Mouse (Mus musculus): ENCODE data around the gene A430089I19Rik. TPM values are rescaled to one million over a fixed set of nuclear protein-coding genes. Genes with fewer than 3 reads are reported as not detected.

The A430089I19Rik gene
- not detected for polyA plus RNA-seq (2017; shearing (Covaris generic))

DNA sequence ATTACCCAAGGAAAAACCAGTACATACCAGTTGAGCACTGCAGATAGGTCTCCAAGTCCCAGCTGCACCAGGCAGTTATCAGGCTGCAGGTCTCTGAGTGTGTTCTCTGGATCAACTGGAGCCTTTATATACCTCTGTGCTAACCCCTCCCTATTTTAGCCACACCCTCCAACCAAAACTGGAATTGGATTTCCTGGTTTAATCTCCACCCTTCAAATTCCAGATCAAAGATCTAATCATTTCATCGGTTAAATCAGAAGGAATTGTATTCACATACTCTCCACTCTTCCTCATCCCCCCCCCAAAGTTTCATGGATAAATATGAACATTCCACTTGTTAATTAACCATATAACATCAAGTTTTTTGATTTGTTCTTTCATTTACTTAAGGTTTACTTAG lies at the start of gene A430089I19Rik:
Gene A430089I19Rik, minus strand, starts transcription at position 101 of the 400 bp plus-strand sequence.

DNA sequence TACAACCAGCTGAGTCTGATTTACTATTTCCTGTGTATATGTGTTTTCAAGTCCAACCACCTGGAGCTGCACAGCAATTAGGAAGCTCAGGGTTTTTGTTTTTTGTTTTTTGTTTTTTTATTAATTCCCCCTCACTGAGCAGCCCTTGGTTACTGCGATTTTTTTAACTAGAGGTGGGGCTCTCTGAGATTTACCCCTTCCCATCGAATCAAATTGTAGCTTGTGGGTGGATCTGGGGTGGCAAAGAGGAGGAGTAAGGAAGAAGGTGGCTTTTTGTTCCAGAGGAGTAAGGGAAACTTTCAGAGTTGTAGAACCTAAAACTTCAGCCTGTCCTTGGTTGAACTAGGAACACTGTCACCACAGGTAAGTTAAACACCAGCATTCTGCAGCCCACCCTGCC lies 32.9 kb upstream of the A430089I19Rik start, which contains the start of gene AA792892:
Gene AA792892, plus strand, starts transcription at position 301 of the 400 bp plus-strand sequence.

DNA sequence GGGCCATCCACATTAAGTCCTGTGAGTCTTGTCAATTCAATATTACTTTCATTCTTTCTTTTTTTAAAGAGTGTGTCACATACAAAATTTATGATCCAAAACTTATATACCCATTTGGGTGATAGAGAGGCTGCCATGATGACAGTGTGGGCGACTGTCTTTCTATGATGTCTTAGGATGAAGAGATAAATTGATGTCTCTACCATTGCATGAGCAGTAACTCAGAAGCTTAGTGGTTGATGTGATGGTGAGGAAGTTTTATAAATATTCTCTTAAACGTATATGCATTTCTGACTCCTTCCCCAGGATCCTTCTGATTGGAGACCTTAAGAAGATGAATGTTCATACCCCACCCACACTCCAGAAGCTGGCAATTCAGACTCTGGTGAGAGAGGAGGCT lies 7.5 kb upstream of the A430089I19Rik start, which contains the start of gene Gm6502:
Gene Gm6502, plus strand, starts transcription at position 301 of the 400 bp plus-strand sequence.

Other genes starting within 250 kb of the A430089I19Rik start
- gene BC061212, start 236.3 kb downstream of the A430089I19Rik start, polyA plus RNA-seq (2017; shearing (Covaris generic)) = not detected
- gene Gm6351, start 230.4 kb downstream of the A430089I19Rik start, polyA plus RNA-seq (2017; shearing (Covaris generic)) = not detected
- gene Gm3106, start 88.8 kb downstream of the A430089I19Rik start, polyA plus RNA-seq (2017; shearing (Covaris generic)) = 0.25 TPM
- gene Gm6502, start 7.6 kb upstream of the A430089I19Rik start, polyA plus RNA-seq (2017; shearing (Covaris generic)) = not detected
- gene AA792892, start 33.0 kb upstream of the A430089I19Rik start, polyA plus RNA-seq (2017; shearing (Covaris generic)) = not detected
- gene Gm7682, start 139.0 kb upstream of the A430089I19Rik start, polyA plus RNA-seq (2017; shearing (Covaris generic)) = not detected
- gene Gm3139, start 219.5 kb upstream of the A430089I19Rik start, polyA plus RNA-seq (2017; shearing (Covaris generic)) = 0.69 TPM